Mouse (Mus musculus) liver, embryonic 14.5 days (tissue): ENCODE measurements around the gene Ppm1l.

ENCODE experiments used
- CTCF ChIP-seq: IDR thresholded peaks from 2 replicates; pipeline ENCODE4 v1.5.1; 2016; ENCODE audit warnings: antibody characterized with exemption, low read depth, control low read depth
- EP300 ChIP-seq: IDR thresholded peaks from 2 replicates; pipeline ENCODE4 v1.6.1; 2016; ENCODE audit warnings: antibody characterized with exemption, low read depth

DNA sequence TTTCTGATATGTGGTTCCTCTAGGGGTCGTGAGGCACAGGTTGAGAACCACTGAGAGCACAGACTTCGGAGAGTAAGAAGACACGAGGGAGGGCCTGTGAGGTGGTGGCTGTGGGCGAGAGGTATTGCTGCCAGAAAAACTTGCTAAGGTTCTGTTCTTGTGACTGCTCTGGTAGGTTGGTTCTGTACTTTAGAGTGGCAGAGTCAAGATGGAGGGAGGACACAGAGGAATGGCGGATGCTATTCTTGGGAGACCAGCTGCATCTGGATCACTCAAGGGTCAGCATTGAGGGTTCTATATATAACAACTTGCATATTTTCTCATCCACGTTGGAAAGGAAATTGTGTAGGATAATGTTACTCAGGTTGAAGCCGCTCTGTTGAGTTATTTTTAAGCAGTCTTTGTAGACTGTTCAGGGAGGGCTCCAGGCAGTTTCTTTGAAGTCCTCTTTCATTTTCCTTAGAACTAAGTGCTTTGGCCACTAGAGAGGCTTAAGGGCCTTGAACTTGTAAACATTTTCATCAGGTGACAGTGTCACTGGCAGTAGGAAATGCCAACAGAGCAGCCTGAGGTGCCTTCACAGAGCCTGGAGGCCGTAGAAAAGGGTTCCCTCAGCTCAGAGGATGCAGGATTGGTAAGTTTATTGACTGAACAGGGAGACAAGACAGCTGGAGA lies 25.7 kb downstream of the Ppm1l start:
- no peak for TF ChIP-seq CTCF
- no peak for TF ChIP-seq EP300
